Mouse (Mus musculus) C2C12 (cell line): ENCODE results near the gene Gucd1. TPM values are rescaled to one million over a fixed set of nuclear protein-coding genes. Genes with fewer than 3 reads are reported as not detected.

Experiments
- H3K27me3 ChIP-seq: one replicate; pipeline ENCODE4 v1.6.1; 2011; ENCODE audit not compliant: control insufficient read depth, insufficient read depth, insufficient read length
- H3K36me3 ChIP-seq: one replicate; pipeline ENCODE4 v1.6.1; 2011; ENCODE audit not compliant: control insufficient read depth, insufficient read depth
- H3K4me3 ChIP-seq: one replicate; pipeline ENCODE4 v1.5.1; 2011; ENCODE audit warnings: mild to moderate bottlenecking, control low read depth; ENCODE audit not compliant: poor library complexity, insufficient read depth, severe bottlenecking
- H3K79me2 ChIP-seq: one replicate; pipeline ENCODE4 v1.6.1; 2011; ENCODE audit not compliant: control insufficient read depth, insufficient read depth
- H3K79me3 ChIP-seq: one replicate; pipeline ENCODE4 v1.6.1; 2011; ENCODE audit warnings: low read depth, control low read depth
- H3ac ChIP-seq: one replicate; pipeline ENCODE3; 2011; ENCODE audit warnings: low read depth; ENCODE audit not compliant: control insufficient read depth, insufficient read length
- CEBPB ChIP-seq: IDR thresholded peaks from one replicate; pipeline ENCODE4 v1.6.1; 2011; ENCODE audit warnings: low read depth, mild to moderate bottlenecking, control low read depth, moderate library complexity
- CTCF ChIP-seq: IDR thresholded peaks from one replicate; pipeline ENCODE4 v1.5.1; 2011; ENCODE audit not compliant: control insufficient read depth, insufficient read depth, insufficient read length
- FOSL1 ChIP-seq: IDR thresholded peaks from one replicate; pipeline ENCODE4 v1.8.0; 2011; ENCODE audit warnings: mild to moderate bottlenecking, low read length; ENCODE audit not compliant: poor library complexity, insufficient read depth, severe bottlenecking
- MAX ChIP-seq: IDR thresholded peaks from one replicate; pipeline ENCODE4 v1.6.1; 2011; ENCODE audit warnings: mild to moderate bottlenecking, control low read depth
- MYOD1 ChIP-seq: IDR thresholded peaks from one replicate; pipeline ENCODE4 v1.6.1; 2011; ENCODE audit warnings: low read depth; ENCODE audit not compliant: control insufficient read depth, insufficient read length
- MYOG ChIP-seq: IDR thresholded peaks from one replicate; pipeline ENCODE4 v1.6.1; 2011; ENCODE audit not compliant: control insufficient read depth, insufficient read length; ENCODE audit errors: extremely low read depth
- USF1 ChIP-seq: IDR thresholded peaks from one replicate; pipeline ENCODE4 v1.6.1; 2011; ENCODE audit warnings: low read depth, mild to moderate bottlenecking, control low read depth, moderate library complexity
- polyA plus RNA-seq: library from polyadenylated mRNA; unstranded; fragments of >200 nt; fragmentation: generic; extraction: Trizol; gene quantifications from one replicate; pipeline ENCODE4 v1.2.1, GENCODE M21; 2012; ENCODE audit warnings: missing spikeins

The Gucd1 gene
- polyA plus RNA-seq, 1 experiment, result 15.7 TPM

- no peak overlapping the region for H3K4me3 ChIP-seq
- peaks cover 10% of the 10 kb centered on the region for H3K27me3 ChIP-seq
- peaks cover 15% of the 10 kb centered on the region for H3K36me3 ChIP-seq
- H3K79me2 ChIP-seq, result no peaks in the 10 kb centered on the region
- no peaks in the 10 kb centered on the region for H3K79me3 ChIP-seq
- no peak overlapping the region for H3ac ChIP-seq
- TF ChIP-seq CEBPB (no peak), MYOD1 (no peak), USF1 (no peak), MYOG (no peak), FOSL1 (no peak), CTCF (no peak), MAX (no peak)
These were observed 201.3 kb downstream of the Gucd1 start for GRCm38 (mm10) chr10:75316472-75316871.

GRCm38 (mm10) chr10:75315756-75316155 is 202.0 kb downstream of the Gucd1 start:
- Histone ChIP-seq H3K27me3 (peaks cover 10% of the 10 kb centered on the region), H3K79me2 (no peaks in the 10 kb centered on the region), H3K36me3 (peaks cover 21% of the 10 kb centered on the region), H3K79me3 (no peaks in the 10 kb centered on the region), H3K4me3 (no peak overlapping the region), H3ac (no peak overlapping the region)
- no peak for TF ChIP-seq USF1
- TF ChIP-seq CEBPB, result no peak
- no peak for TF ChIP-seq MYOD1

GRCm38 (mm10) chr10:75314190-75314980 is 203.4 kb downstream of the Gucd1 start:
- Histone ChIP-seq H3K27me3 (peaks cover 10% of the 10 kb centered on the region), H3K79me2 (no peaks in the 10 kb centered on the region), H3K36me3 (peaks cover 28% of the 10 kb centered on the region), H3K4me3 (no peak overlapping the region), H3ac (no peak overlapping the region), H3K79me3 (no peaks in the 10 kb centered on the region)
- TF ChIP-seq USF1 (no peak), CTCF (no peak), FOSL1 (no peak), MYOG (no peak), CEBPB (no peak)

- H3K27me3 ChIP-seq, result peaks cover 3% of the 10 kb centered on the region
- no peaks in the 10 kb centered on the region for H3K79me3 ChIP-seq
- H3ac ChIP-seq, result no peak overlapping the region
- H3K79me2 ChIP-seq, result no peaks in the 10 kb centered on the region
- H3K36me3 ChIP-seq, result peaks cover 48% of the 10 kb centered on the region
- no peak overlapping the region for H3K4me3 ChIP-seq
- TF ChIP-seq MAX, result no peak
- no peak for TF ChIP-seq CEBPB
- TF ChIP-seq FOSL1, result no peak
- TF ChIP-seq CTCF, result no peak
- TF ChIP-seq MYOD1, result no peak
- TF ChIP-seq MYOG, result no peak
- no peak for TF ChIP-seq USF1
These were observed 205.4 kb downstream of the Gucd1 start for GRCm38 (mm10) chr10:75312361-75312760.

- Histone ChIP-seq H3K4me3 (no peak overlapping the region), H3K79me3 (no peaks in the 10 kb centered on the region), H3K79me2 (peaks cover 1% of the 10 kb centered on the region), H3ac (no peak overlapping the region), H3K36me3 (peaks cover 69% of the 10 kb centered on the region), H3K27me3 (no peaks in the 10 kb centered on the region)
- no peak for TF ChIP-seq FOSL1
- TF ChIP-seq MYOD1, result no peak
- no peak for TF ChIP-seq CEBPB
- TF ChIP-seq CTCF, result no peak
- TF ChIP-seq USF1, result no peak
- no peak for TF ChIP-seq MAX
- no peak for TF ChIP-seq MYOG
These were observed 210.6 kb downstream of the Gucd1 start for GRCm38 (mm10) chr10:75307130-75307529.

GRCm38 (mm10) chr10:75304413-75304812 is 213.4 kb downstream of the Gucd1 start:
- Histone ChIP-seq H3K36me3 (peaks cover 64% of the 10 kb centered on the region), H3K79me3 (no peaks in the 10 kb centered on the region), H3K79me2 (peaks cover 20% of the 10 kb centered on the region), H3K27me3 (no peaks in the 10 kb centered on the region), H3K4me3 (no peak overlapping the region), H3ac (peak overlapping the region; percentile 8)
- TF ChIP-seq MYOG (no peak), MAX (no peak), USF1 (no peak), MYOD1 (no peak), CTCF (no peak)
